Mouse (Mus musculus) left cerebral cortex, adult 11 months (tissue): ENCODE data around the gene Fcgr2b.
"Not testable (repeated sequence)": the region's sequence is repeated elsewhere in the genome, so short reads cannot be mapped to it uniquely, and the experiment has no call there.

ENCODE experiments used
- DNase-seq: peaks from one replicate; pipeline ENCODE4 v3.0.0; 2022; ENCODE audit warnings: low spot score

The Fcgr2b gene

DNA sequence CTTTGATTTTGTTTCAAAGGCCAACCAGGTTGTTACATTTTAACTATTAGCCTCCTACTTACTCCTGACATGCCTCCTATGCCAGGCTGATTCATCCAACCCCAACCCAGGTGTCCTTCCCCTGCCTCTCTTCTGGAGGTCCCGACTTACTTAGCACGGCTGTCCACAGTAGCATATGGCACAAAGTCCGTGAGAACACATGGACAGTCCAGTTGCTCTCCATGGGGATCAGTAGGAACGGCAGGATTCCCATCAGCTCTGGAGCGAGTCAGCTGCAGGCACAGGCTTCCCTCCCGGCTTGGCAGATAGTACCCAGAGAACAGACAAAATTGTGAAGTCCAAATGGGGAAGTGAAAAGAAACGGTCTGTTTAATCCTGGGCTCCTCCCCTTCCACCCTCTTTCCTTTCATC, 591 bp downstream of the Fcgr2b start:
- no peak for DNase-seq

DNA sequence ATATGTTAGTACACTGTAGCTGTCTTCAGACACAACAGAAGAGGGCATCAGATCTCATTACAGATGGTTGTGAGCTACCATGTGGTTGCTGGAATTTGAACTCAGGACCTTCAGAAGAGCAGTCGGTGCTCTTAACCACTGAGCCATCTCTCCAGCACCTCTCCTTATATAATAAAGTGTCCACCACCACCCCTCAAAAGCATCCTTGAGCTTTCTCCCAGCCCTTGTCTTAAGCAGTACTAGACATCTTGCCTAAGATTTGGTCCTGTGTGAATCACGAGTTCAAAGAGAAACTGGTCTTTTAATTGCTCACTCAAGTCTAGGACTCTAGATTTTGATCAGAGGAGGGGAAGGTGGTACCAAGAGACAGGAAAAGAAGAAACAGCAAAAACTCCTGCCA, 997 bp downstream of the Fcgr2b start:
- DNase-seq: not testable (repeated sequence)

DNA sequence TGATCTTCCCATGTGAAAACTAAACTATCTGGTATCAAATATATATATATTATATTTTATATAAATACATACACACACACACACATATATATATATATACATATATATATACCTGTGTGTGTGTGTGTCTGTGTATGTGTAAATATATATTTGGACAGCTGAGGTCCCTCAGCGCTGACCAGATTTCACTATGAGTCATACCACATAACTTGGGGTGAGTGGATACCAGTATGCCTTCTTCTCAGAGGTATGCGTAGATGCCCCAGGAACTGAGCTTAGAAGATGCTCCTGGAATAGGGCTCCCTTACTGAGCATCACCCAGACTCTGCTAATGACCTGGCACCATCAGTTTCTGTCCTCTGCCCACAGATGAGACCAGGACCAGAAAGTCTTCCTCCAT, 1.6 kb downstream of the Fcgr2b start:
- no peak for DNase-seq

DNA sequence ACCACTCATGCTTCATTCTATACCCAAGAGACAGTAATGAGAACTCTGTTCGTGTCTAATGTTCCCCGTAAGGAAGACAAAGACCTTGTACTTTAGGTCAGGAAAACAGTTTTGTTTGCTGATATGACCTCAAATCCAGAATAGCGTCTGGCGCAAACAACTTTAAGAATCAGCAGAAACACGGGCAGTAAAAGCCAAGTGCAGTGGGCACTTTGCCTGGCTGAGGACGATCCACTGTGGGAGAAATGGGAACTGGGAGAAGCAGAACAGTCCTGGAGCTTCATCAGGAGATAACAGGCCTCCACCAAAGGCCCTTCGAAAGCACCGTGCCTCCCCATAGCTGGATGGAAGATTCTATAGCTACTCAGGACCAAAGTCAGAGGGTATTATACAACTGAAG, 2.2 kb downstream of the Fcgr2b start:
- no peak for DNase-seq

DNA sequence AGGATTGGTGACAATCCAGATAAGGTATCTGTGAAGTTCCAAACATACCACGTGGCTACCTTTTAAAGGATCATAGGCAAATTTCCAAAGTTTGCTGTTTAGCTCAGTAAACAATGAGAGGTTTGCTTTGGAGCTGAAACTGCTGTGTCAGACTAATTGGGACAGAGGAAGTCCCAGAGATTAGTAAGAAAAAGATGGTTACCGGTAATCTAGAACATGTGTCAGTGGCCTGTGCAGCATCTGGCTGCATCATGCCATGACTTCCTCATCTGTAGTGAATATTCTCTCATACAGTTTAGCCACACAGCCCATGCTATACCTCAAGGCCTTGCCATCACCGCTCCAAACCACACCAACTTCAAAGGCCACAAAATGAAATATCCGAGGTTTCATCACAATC, 3.4 kb downstream of the Fcgr2b start:
- DNase-seq: no peak

DNA sequence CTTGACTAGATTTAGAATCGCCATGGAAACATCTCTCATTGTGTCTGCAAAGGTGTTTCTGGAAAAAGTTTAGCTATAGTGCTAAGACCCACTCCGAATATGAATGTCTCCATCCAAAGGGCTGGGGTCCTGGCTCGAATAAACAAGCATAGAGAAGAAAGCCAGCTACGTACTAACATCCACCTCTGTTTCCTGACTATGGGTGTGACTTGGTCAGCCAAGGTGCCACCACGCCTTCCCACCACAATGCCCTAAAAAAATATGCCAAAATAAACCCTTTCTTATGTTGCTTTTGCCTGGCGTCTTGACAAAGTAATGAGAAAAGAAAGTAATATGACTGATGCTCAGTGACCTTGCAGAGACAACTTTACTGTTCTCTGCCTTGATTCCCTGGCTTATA, 3.9 kb downstream of the Fcgr2b start:
- DNase-seq: no peak

DNA sequence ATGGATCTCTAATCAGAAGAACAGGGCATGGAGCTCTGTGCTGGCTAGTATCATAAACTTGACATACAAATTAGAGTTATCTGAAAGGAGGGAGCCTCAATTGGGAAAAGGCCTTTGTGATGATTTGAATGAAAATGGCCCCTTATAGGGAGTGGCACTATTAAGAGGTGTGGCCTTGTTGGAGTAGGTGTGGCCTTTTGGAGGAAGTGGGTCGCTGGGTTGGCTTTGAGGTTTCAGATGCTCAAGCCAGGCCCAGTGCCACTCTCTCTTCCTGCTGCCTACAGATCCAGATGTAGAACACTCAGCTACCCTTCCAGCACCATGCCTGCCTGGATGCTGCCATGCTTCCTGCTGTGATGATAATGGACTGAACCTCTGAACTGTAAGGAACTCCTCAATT, 7.8 kb downstream of the Fcgr2b start:
- no peak for DNase-seq

DNA sequence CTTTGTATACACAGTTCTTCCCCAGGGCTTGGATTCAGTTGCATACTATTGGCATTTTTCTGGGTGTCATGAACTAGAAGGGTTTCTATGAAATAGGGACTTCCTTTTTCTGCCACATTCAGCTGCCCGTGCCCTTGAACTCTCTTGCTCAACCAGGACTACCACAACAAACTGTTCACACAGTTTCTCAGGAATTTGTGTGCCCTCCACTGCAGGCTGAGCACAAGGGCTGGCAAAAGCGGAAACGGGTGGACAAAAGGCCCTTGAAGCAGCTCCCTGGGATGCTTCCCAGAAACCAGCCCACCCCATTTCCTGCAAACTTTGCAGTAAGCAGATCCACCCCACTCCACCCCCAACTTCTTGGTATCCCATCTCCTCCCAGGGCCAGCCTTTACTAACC, 8.8 kb downstream of the Fcgr2b start:
- DNase-seq: no peak

DNA sequence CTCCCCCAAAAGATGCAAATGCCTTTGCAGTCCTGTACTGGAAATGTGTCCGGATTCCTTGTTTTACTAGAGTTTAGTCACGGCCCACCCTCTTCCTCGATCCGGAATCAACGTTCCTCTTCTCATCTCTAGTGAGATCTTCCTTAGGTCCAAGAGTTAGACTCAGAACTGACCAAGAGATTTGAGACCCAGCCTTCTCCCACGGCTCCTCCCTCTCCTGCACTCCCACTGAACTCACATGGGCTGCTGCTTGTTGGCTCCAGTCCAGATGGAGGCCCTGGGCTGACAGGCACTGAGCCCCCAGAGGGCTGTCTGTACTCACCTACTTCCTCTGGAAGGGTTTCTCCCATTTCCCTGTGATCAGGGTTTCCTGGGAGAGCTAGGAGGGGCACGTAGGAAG, 13.3 kb downstream of the Fcgr2b start:
- no peak for DNase-seq

DNA sequence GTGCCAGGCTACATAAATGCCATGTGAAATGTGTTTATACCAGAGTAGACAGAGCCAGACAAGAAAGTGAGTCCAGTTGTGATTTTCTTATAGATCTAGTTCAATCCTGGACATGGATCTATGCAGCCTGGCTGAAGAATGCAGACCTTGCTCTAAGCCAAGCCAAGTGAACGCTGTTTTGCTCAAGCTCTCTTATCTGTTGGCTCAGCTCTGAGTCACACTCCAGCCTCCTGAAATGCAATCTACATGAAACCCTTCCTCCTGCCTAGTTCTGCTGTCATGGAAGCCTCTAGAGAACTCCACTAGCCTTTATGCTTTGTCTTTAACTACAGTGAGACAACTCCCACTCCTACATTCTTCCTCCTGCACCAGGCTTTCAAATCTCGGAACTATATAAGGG, 14.0 kb downstream of the Fcgr2b start:
- no peak for DNase-seq

DNA sequence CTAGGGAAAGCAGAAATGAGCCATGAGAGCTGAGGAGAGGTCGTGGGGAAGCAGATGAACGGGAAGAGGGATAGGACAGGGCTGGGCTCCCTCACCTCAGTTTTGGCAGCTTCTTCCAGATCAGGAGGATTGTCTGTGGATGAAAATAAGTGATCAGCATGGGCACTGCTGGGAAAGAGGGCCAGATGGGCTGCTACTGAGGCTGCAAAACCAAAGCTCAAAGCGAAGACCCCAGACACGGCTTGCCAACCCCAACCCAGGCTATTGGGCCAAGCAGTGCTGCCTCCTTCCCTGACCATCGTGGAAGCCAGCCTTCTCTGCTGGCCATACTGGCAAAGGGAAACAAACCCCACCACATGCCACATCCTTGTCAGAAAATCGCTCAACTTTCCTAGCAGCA, 15.2 kb downstream of the Fcgr2b start:
- DNase-seq: no peak

DNA sequence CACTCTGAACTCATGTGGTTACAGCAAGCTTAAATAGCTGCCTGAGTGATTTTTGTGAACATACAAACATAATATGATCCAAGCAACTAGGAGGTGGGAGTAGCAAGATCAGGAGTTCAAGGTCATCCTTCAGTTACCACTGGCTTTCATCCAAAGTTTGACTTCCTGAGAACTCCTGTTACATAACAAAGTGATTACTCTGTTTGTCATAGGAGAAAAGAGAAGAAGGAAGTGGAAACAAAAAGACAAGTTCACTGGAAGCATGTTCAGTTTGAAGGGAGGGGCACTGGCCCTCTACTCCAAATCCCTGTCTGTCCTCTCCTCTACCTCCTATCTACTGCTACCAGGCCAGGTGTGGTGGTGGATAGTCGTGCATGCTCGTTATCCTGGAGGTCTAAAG, 16.6 kb downstream of the Fcgr2b start:
- DNase-seq: no peak

DNA sequence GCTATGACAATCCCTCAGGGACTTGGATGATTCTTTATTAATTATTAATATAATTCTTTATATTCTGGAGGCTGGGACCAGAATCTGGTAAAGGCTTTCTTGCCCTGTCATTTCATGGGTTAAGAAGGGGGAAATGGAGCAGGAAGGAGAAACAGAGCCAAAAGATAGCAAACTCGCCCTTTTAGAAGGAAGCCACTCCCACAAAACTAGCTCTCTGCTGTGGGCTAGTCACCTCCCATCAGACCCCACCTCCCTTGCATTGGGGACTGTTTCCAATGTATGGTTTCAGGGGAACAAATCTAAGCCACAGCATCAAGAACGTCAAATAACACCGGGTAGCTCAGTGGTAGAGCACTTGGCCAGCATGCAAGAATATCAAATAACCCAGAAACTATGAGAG, 18.1 kb downstream of the Fcgr2b start:
- no peak for DNase-seq

DNA sequence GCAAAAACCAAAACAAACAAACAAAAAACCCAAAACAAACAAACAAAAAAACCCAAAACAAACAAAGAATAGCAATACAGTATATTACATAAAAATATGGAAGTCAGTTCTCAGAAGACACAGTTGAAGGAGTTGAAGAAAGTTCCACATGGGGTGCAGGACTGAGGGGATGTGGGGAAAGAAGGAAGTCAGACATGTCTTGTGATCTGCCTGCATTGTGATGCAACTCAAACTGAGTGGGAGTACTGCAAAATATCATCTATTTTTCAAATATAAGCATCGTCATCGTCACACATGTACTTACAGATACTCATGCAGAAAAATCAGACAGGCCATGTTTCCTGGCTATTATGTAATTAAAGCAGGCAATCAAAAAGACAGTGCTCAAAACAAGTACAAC, 23.2 kb downstream of the Fcgr2b start:
- DNase-seq: no peak

DNA sequence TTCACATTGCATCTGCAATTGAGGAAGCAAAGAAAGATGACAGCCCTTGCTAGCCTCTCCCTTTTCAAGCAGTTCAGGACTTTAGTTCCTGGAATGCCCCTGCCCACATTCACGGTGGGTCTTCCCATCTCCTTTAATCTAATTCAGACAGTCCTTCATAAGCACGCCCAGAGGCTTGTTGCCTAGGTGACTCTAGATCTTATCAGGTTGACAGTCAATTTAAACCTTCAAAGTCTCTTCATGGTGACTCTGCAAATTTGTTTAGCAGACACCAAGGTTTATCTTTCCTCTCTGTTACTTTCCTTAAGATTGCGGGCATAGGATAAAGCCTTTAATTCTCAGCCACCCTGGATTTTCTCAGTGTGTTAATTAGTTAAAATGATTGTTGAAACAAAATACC, 25.6 kb downstream of the Fcgr2b start:
- DNase-seq: no peak

DNA sequence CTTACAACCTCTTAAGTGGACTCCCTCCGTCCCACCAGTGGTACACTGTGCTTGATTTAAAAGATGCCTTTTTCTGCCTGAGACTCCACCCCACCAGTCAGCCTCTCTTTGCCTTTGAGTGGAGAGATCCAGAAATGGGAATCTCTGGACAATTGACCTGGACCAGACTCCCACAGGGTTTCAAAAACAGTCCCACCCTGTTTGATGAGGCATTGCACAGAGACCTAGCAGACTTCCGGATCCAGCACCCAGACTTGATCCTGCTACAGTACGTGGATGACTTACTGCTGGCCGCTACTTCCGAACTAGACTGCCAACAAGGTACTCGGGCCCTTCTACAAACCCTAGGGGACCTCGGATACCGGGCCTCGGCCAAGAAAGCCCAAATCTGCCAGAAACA, 31.4 kb downstream of the Fcgr2b start:
- DNase-seq: not testable (repeated sequence)

DNA sequence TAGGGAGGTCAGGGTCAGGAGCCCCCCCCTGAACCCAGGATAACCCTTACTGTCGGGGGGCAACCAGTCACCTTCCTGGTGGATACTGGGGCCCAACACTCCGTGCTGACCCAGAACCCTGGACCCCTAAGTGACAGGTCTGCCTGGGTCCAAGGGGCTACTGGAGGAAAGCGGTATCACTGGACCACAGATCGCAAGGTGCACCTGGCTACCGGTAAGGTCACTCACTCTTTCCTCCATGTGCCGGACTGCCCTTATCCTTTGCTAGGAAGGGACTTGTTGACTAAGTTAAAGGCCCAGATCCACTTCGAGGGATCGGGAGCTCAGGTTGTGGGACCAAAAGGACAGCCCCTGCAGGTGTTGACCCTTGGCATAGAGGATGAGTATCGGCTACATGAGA, 32.2 kb downstream of the Fcgr2b start:
- not testable (repeated sequence) for DNase-seq

DNA sequence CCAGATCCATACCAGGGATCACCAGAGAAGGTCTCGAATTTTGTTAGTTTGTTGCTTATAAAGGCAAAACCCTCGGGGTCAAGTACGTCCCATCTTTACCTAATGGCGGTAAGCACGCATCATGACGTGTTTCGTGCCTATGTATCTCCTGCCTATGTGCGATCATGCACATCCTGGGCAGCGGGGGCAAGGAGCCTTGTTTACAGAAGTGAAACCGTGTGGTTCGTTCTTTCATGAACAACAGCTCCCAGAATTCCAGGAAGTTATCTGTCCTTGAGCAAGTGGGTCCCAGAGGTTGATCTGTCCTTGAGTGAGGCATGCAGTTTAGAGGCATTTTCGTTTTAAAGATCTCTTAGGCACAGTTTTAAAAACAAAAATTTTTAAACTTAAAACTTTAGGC, 37.1 kb downstream of the Fcgr2b start:
- DNase-seq: no peak

DNA sequence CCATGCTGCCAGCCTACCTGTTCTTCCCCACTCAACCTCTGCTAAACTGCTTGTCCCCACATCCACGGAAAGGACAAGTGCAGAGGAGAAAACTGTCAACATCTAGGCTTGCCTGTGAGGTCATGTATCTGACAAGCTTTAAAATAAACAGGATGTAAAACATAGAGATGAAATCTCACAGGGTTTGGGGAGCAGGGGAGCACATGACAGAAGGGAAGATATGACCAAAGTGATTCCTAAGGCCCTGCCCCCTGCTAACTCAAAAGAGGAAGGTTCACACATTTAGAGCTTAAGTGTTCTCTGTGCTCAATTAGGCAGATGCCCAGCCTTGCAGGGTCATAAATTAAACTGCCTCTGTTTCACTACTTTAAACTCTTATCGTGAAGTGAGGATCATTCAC, 42.0 kb downstream of the Fcgr2b start:
- DNase-seq: no peak

DNA sequence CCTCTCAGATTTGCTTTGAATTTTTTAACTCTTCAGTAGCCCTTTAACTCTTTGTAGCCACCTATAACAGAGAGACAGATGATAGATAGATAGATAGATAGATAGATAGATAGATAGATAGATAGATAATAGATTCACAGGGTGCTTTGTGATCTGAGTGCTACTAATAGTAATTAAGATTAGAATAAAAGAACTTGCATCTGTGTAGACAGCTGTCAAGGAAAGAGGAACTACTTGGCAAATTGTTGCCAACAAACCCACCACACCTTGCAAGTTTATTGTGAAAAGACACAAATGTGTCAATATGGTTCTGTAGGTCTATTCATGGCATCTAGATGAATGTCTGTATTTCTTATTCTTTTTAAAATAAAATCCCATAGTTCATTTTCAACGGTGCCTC, 42.4 kb downstream of the Fcgr2b start:
- DNase-seq: no peak

DNA sequence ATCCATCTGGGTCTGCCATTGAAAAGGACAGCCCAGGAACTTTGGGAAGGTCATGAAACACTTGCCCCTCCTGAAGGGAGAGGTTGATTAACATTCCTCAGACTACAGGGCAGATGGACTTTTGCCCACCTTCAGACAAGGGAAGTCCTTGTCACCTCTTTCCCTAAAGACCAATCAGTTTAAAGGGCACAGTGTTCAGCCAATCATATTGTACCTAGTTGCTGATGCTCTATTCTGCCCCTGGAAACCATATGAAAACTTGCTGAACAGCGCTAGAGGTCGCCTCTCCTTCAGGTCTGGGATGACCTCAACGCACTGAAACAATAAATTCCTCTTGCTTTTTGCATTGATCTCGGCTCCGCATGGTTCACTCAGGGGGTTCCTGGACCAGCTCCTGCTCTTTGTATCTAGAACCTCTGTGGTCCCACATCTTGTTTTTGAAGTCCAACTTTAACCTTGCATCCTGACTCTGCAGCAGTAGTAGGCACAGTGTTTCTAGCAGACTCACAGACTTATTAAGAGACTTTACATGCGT, 42.9 kb downstream of the Fcgr2b start:
- no peak for DNase-seq

DNA sequence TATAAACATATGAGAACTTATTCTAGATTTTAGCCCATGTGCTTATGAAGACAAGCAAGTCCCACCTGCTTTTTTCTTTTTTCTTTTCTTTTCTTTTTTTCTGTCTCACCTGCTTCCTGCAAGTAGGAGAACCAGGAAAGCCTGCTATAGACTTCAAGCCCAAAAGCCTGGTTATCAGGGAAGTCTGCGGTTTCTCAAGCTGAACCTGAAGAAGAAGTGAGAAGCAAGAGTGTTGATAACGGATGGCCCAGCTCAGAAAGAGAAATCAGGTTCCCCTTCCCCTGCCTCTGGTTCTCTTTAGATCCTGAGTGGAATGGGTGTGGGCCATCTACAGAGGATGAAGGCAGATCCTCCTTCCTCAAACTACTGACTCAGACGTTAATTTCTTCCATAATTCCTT, 44.3 kb downstream of the Fcgr2b start:
- DNase-seq: no peak

DNA sequence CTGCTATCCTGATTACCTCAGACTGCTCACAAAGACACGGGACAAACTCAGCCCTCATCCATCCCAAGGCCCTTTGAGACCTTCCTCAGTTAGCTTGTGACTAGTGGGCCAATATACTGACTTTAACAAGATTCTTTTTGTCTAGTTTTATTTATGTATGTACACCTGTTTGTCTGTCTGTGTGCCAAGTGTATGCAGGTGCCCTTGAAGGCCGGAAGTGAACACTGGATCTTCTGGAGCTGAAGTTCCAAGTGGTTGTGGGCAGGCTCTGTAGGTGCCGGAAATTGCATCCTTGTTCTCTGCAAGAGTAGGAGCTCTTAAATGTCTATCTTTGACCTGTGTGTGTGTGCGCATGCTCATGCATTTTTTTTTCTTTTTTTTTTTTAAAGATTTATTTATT, 47.1 kb downstream of the Fcgr2b start:
- no peak for DNase-seq

DNA sequence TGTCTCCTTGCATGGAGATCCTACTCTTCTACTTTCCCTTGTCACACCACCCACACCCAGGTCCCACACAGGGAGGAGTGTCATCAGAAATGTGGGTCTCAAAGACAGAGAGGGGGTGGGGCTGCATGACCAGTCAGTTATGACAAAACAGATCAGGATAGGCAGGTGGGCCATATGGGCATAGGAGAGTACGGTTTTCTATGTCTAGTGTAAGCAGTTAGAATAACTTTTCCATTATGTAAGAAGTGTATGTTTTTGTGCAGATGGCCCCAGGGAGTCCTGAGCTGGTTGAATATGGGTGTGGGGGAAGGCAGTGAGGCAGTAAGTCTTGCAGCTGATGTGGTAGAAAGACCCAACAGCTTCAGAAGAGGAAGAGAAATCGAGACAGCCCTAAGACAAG, 47.9 kb downstream of the Fcgr2b start:
- DNase-seq: no peak

DNA sequence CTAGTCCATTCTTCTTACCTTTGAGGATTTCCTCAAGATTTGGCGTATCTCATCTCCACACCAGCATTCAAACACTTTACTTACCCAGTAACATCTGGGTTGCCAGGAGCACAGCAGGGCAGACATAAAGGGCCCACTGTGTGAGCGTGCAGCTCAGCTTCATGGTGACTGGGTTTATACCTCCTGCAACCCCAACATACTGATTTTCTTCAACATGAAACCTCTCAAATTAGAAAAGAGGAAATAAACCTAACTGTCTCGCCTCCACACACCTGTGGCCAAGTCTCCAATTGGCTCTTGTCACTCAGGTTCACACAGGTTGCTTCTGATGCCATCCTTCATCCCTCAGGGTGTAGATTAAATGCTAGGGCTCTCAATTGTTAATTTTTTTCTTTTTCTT, 49.0 kb downstream of the Fcgr2b start, which contains the start of gene Fcrla:
Gene Fcrla, minus strand, starts transcription at position 206 of the 400 bp plus-strand sequence.
- no peak for DNase-seq
